Mouse (Mus musculus) E14TG2a.4 (cell line): ENCODE measurements at regions not wholly inside any gene's neighbourhood (a gene's known extent, or its start where the extent isn't known, plus 50 kb on each side); places are given as distances from the start of the nearest gene placed in this dataset.

Experiments
- H3K27me3 ChIP-seq: 2 replicates; pipeline ENCODE4 v1.6.1; 2014; ENCODE audit warnings: low read length, control low read depth; ENCODE audit not compliant: insufficient read depth
- H3K36me3 ChIP-seq: 2 replicates; pipeline ENCODE4 v1.6.1; 2014; ENCODE audit warnings: low read length, control low read depth; ENCODE audit not compliant: insufficient read depth
- H3K4me1 ChIP-seq: replicated peaks from 2 replicates; pipeline ENCODE4 v1.6.1; 2014; ENCODE audit warnings: low read depth, low read length, control low read depth
- H3K4me3 ChIP-seq: replicated peaks from 2 replicates; pipeline ENCODE4 v1.5.1; 2014; ENCODE audit warnings: mild to moderate bottlenecking, low read length
- H3K9me3 ChIP-seq: 2 replicates; pipeline ENCODE4 v1.6.1; 2014; ENCODE audit warnings: low read length, control low read depth
- NANOG ChIP-seq: IDR thresholded peaks from 2 replicates; pipeline ENCODE4 v1.6.1; 2014; ENCODE audit warnings: borderline replicate concordance, low read length, mixed read lengths
- POU5F1 ChIP-seq: IDR thresholded peaks from 2 replicates; pipeline ENCODE4 v1.6.1; 2014; ENCODE audit warnings: low read length, borderline replicate concordance

GRCm38 (mm10) chr15:14606691-14607090 lies 1433.2 kb upstream of the Cdh6 start:
- H3K36me3 ChIP-seq, result no peaks in the 10 kb centered on the region
- no peak overlapping the region for H3K4me3 ChIP-seq
- no peaks in the 10 kb centered on the region for H3K4me1 ChIP-seq
- TF ChIP-seq POU5F1, result no peak
- 0 out of 2 replicates have a peak, but pooled peaks have one; percentile 15 for TF ChIP-seq NANOG
- peaks cover 29% of the 10 kb centered on the region for H3K9me3 ChIP-seq
- H3K27me3 ChIP-seq, result no peaks in the 10 kb centered on the region
